Mouse (Mus musculus) liver, embryonic 11.5 days (tissue): Measurements from ENCODE around the gene Gm43552. TPM values are rescaled to one million over a fixed set of nuclear protein-coding genes. Genes with fewer than 3 reads are reported as not detected.

ENCODE experiments used
- ATAC-seq: fragments of 200-750 bp; cut with Nextera tagmentation; replicated peaks from 2 replicates; pipeline ENCODE4 v1.8.0; 2017; ENCODE audit warnings: moderate number of reproducible peaks, mild to moderate bottlenecking, moderate TSS enrichment, moderate library complexity; ENCODE audit not compliant: low FRiP score
- DNase-seq: peaks from one replicate; pipeline ENCODE4 v3.0.0-alpha.2; 2017; ENCODE audit warnings: low spot score
- H3K27ac ChIP-seq: fragments of 300-500 bp; sonication (generic); 2 replicates; pipeline ENCODE4 v1.5.1; 2014; ENCODE audit warnings: mild to moderate bottlenecking, low read depth, low read length, control low read depth
- H3K27me3 ChIP-seq: fragments of 300-500 bp; sonication (generic); replicated peaks from 2 replicates; pipeline ENCODE4 v1.6.1; 2014; ENCODE audit warnings: low read length, mixed read lengths; ENCODE audit not compliant: control insufficient read depth, insufficient read depth
- H3K36me3 ChIP-seq: fragments of 300-500 bp; sonication (generic); 2 replicates; pipeline ENCODE4 v1.6.1; 2014; ENCODE audit warnings: mild to moderate bottlenecking, low read length, moderate library complexity, mixed read lengths; ENCODE audit not compliant: control insufficient read depth, insufficient read depth
- H3K4me1 ChIP-seq: fragments of 300-500 bp; sonication (generic); replicated peaks from 2 replicates; pipeline ENCODE4 v1.6.1; 2014; ENCODE audit warnings: low read length, mixed read lengths; ENCODE audit not compliant: control insufficient read depth, insufficient read depth
- H3K4me2 ChIP-seq: fragments of 300-500 bp; sonication (generic); 2 replicates; pipeline ENCODE4 v1.6.1; 2014; ENCODE audit warnings: mild to moderate bottlenecking, control low read depth, moderate library complexity
- H3K4me3 ChIP-seq: fragments of 300-500 bp; sonication (generic); 2 replicates; pipeline ENCODE4 v1.5.1; 2014; ENCODE audit warnings: low read depth, low read length, control low read depth
- H3K9ac ChIP-seq: fragments of 300-500 bp; sonication (generic); 2 replicates; pipeline ENCODE4 v1.6.1; 2014; ENCODE audit warnings: low read depth, low read length, control low read depth
- H3K9me3 ChIP-seq: fragments of 300-500 bp; sonication (generic); 2 replicates; pipeline ENCODE4 v1.6.1; 2016; ENCODE audit warnings: low read length, inconsistent platforms, mixed read lengths; ENCODE audit not compliant: control insufficient read depth
- WGBS: fragments of 180-500 bp; shearing (Covaris S2); extraction: QIAGEN DNeasy Blood & Tissue Kit; methylation state at CpG from one replicate; pipeline ENCODE4 v1.1.7; 2014; 5-methylcytosine and 5-hydroxymethylcytosine counted together
- polyA plus RNA-seq: library from polyadenylated mRNA; unstranded; fragments of >200 nt; fragmentation: Nextera tagmentation; extraction: Ambion mirVana; gene quantifications from 2 replicates; pipeline ENCODE4 v1.2.1, GENCODE M21; 2014

Gene Gm43552
- polyA plus RNA-seq, 1 experiment from 2014 or later: not detected

DNA sequence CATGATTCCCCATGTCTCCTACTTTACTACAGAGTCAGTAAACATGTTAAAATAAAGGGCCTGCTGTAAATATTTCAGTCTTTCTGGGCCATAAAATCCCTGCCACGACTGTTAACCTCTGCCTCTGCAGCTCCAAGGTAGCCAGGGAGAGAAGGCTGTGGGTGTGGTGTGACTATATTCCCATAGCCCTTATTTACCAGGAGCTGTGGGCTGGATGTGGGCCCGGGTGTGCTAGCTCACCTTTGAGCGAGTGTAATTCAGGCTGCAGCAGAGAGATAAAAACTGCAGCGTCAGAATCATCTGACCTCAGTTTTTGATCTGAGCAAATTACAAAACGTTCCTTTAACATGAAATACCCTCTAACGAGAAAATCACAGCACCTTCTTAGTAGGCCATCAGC, 71.8 kb downstream of the Gm43552 start:
- H3K4me2 ChIP-seq: no peak overlapping the region
- ATAC-seq (0 out of 2 replicates have a peak, but pooled peaks have one; percentile 29), DNase-seq (no peak)
- no peak overlapping the region for H3K9ac ChIP-seq
- no peaks in the 10 kb centered on the region for H3K9me3 ChIP-seq
- H3K36me3 ChIP-seq: peaks cover 12% of the 10 kb centered on the region
- H3K27ac ChIP-seq: no peak overlapping the region
- H3K27me3 ChIP-seq: no peaks in the 10 kb centered on the region
- WGBS: 53% methylated on average over 6 of the region's 6 CpGs
- peaks cover 12% of the 10 kb centered on the region for H3K4me1 ChIP-seq
- no peak overlapping the region for H3K4me3 ChIP-seq

DNA sequence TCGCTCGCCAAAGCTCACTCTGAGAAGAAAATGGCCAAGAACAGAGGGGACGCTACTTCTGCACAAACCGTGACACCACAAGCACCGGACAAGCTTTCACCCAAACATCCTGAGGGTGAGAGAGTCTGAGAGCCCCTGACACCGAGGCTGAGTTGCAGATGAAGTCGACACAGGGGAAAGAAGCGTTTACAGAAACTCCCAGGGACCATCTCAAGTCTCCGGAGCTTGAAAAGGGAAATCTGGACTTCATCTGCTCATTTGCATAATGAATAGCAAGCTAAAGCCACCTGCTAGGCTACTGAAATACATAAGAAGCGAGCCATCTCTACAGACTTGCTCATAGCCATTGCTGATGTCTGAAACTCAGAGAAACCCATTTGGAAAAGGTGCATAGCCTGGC, 73.5 kb downstream of the Gm43552 start:
- Histone ChIP-seq H3K9ac (no peak overlapping the region), H3K9me3 (no peaks in the 10 kb centered on the region), H3K36me3 (peaks cover 10% of the 10 kb centered on the region), H3K27me3 (no peaks in the 10 kb centered on the region), H3K4me3 (no peak overlapping the region), H3K4me2 (no peak overlapping the region), H3K27ac (no peak overlapping the region), H3K4me1 (peaks cover 22% of the 10 kb centered on the region)
- ATAC-seq (no peak), DNase-seq (no peak)
- 84% methylated on average over 10 of the region's 10 CpGs for WGBS

DNA sequence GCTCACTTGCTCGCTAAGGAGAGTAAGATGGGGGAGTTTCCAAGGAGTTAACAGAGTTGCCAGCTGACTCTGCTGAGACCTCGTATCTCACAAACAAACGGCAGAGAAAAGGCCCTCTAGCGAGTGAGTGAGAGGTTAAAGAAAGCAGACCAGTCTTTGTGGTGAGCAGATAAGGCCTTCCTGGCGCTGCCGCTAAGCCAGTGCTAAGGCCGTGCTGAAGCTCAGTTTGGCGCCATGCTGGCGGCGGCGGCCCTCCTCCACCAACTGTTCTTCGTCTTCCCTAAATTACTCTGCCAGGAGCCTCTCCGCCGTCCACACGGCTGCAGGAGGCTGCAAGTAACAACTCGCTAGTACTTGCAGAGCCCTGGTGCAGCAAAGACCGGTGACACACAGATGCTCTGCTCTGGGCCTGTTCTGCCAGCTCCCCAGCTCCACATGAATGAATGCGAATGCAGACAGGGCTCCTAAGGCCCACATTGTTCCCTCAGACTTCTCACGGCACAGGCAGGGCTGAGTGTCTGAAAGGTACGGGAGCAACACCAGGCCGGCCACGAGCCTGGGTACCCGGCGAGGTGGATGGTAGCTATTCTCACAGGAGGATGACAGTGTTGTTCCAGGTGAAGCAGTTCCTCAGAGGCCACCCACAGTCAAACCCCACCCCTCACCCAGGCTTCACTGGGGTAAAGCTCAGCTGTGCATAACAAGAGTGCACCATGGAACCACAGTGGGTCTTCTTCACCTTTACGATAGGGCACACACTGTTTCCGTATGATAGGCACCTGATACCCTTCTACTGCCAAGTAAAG, 76.8 kb downstream of the Gm43552 start:
- Histone ChIP-seq H3K9me3 (no peaks in the 10 kb centered on the region), H3K4me1 (peaks cover 20% of the 10 kb centered on the region), H3K36me3 (peaks cover 5% of the 10 kb centered on the region; the same call in 1 of the 2 replicates), H3K27ac (peak overlapping the region; percentile 90), H3K9ac (peak overlapping the region; percentile 66), H3K4me3 (peak overlapping the region; percentile 11; the same call in 1 of the 2 replicates), H3K27me3 (no peaks in the 10 kb centered on the region), H3K4me2 (peak overlapping the region; percentile 68)
- DNase-seq: peak; percentile 77
- ATAC-seq: peak; percentile 96
- WGBS: 25% methylated on average over 26 of the region's 26 CpGs

DNA sequence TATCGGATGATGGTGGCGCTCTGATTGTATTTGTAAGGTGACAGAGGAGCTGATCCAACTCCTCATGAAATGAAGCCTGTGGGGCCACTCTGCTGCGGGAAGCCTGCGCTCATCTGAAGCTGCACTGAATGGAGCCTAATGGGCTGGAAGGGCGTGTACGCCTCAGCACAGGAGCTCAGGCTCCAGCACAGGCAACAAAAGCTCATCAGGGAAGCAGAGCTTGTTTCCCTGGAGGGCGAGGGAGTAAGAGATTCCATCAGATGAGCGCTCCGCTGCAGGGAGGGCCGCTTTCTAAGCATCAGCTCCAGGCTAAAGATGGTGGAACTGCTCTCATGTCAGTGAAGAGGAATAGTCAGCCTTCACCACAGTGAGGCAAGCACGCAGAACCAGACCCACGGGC, 84.6 kb downstream of the Gm43552 start:
- Histone ChIP-seq H3K27ac (no peak overlapping the region), H3K9me3 (no peaks in the 10 kb centered on the region), H3K27me3 (no peaks in the 10 kb centered on the region), H3K4me3 (no peak overlapping the region), H3K36me3 (peaks cover 10% of the 10 kb centered on the region), H3K4me2 (no peak overlapping the region), H3K4me1 (no peaks in the 10 kb centered on the region), H3K9ac (no peak overlapping the region)
- DNase-seq (no peak), ATAC-seq (no peak)
- 73% methylated on average over 12 of the region's 12 CpGs for WGBS

DNA sequence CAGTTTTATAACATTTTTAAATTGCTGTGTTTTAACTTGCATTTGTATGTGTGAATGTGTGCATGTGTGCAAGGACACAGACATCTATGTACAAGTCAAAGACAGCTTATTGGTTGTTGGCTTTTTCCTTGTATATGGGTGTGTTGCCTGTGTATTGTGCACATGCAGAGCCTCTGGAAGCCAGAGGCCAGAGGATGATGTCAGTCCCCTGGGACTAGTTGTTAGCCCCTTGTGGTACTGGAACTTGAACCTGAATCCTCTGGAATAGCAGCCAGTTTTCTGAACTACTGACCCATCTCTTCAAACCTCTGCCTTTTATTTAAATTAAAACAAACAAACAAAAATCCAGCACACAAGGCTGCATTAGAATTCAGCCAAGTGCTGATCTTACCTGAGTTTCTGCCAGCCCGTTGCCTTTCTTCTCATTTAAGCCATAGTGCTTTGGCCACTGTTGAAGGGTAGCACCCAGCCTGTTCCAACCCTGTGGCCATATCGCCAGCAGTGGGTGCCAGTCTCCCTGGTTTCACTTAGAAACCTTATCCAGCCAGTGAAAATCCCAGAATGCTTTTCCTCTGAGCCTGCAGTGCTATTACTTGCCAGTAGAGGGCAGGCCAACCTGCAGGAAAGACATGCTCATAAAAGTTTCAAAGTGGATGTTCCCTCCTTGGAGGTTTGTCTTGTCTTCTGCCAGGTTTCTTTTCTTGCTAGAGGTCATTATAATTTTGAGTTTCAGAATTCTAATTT, 91.2 kb downstream of the Gm43552 start:
- 31% methylated on average over 2 of the region's 2 CpGs for WGBS
- Histone ChIP-seq H3K9ac (no peak overlapping the region), H3K27ac (no peak overlapping the region), H3K9me3 (no peaks in the 10 kb centered on the region), H3K27me3 (no peaks in the 10 kb centered on the region), H3K4me3 (no peak overlapping the region), H3K36me3 (peaks cover 21% of the 10 kb centered on the region), H3K4me1 (no peaks in the 10 kb centered on the region), H3K4me2 (no peak overlapping the region)
- DNase-seq: peak; percentile 66
- ATAC-seq: peak; percentile 74; the same call in 1 of the 2 replicates

DNA sequence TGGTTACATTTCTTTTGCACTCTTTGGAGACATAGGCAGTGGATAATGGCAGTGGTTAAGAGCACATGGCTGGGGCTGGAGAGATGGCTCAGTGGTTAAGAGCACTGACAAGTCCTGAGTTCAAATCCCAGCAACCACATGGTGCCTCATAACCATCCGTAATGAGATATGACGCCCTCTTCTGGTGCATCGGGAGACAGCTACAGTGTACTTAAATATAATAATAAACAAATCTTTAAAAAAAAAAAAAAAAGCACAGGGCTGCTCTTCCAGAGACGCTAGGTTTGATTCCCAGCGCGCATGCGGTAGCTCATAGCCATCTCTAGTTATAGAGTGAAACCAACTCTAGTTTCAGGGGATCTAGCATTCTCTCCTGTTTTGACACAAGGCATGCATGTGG, 98.2 kb downstream of the Gm43552 start:
- Histone ChIP-seq H3K9me3 (no peaks in the 10 kb centered on the region), H3K9ac (no peak overlapping the region), H3K4me3 (no peak overlapping the region), H3K4me1 (peaks cover 6% of the 10 kb centered on the region), H3K27ac (no peak overlapping the region), H3K4me2 (no peak overlapping the region), H3K36me3 (peaks cover 19% of the 10 kb centered on the region), H3K27me3 (no peaks in the 10 kb centered on the region)
- DNase-seq (no peak), ATAC-seq (no peak)
- 85% methylated on average over 7 of the region's 7 CpGs for WGBS

DNA sequence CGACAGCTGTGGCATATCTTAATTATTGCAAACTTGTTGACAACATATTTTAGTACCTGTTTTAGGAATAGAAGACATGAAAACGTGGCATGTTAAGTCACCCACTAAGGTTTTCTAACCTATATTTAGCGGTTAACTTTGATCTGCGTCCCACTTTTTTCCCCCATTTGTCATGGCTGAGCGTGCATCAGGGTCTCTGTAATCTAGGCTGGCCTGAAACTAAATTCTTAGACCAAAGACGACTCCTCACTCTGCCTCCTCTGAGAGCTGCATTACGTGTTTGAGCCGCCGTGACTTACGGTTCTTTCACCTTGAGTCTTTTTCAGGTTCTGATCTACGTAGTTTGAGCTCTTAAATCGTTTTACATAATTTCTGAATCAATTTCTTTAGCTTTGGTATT, 100.9 kb downstream of the Gm43552 start:
- ATAC-seq (peak; percentile 42), DNase-seq (no peak)
- Histone ChIP-seq H3K9me3 (no peaks in the 10 kb centered on the region), H3K36me3 (peaks cover 35% of the 10 kb centered on the region), H3K9ac (peak overlapping the region; percentile 66), H3K4me2 (peak overlapping the region; percentile 68), H3K27me3 (no peaks in the 10 kb centered on the region), H3K4me1 (peaks cover 15% of the 10 kb centered on the region), H3K27ac (no peak overlapping the region), H3K4me3 (peak overlapping the region; percentile 96)
- WGBS: 4% methylated on average over 12 of the region's 12 CpGs

DNA sequence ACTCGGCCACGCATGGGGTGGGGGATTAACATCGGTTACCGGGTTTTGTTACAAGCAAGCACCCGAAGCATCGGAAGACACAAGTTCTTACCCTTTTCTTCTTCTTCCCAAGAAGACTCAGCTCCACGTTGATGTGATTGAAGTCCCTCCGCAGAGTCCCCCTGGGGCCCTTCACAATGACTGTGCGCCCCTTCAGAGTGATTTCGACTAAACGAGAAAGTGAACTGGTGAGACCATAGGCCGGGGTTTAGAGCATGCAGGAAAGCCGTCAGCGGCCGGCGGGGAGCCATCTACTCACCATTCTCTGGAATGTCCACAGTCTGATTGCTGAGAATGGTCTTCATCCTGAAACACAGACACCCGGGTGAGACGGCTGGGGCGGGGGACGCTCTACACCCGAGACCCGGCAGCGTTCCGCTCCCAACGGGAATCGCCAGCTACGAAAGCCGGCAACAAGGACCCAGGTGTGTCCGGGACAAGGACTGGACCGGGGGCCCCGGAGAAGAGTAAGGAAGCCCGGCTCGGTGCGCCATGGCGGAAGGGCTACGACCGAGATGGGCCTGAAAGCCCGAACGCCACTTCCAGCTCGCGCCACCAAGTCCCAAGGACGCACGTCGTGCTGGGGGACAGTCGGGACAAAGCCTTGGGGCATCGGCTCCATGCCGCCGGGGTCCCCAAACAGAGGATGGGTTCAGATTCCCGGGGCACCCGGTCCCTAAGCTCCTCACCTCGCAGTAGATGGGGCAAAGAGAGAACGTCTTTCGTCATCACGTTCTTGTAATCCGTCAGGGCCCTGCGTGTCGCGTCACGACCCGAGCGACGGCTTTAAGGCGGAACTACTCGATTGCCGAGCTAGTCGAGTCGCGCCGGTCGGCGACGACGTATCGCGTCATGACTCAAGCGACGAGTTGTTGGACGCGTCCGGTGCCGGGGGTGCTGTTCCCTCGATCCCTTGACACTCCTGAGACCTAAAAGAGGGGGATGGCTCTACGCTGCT, 101.7 kb downstream of the Gm43552 start, which contains the start of the genes Rpl9 and Lias:
Rpl9 (minus strand) TSS at position 797 of the 997 bp plus-strand sequence.
Lias (plus strand) TSS at position 850 of the 997 bp plus-strand sequence.
- ATAC-seq (peak; percentile 90), DNase-seq (peak; percentile 94)
- WGBS: under 1% methylated on average over 83 of the region's 83 CpGs
- Histone ChIP-seq H3K4me2 (peak within 1 kb of the TSS; percentile 95), H3K9ac (peak within 1 kb of the TSS; percentile 100), H3K27me3 (no peaks in the 10 kb centered on the region), H3K36me3 (peaks cover 33% of the 10 kb centered on the region), H3K27ac (peak within 1 kb of the TSS; percentile 93), H3K9me3 (no peaks in the 10 kb centered on the region), H3K4me3 (peak within 1 kb of the TSS; percentile 96), H3K4me1 (peaks cover 15% of the 10 kb centered on the region)
